Mouse (Mus musculus) CH12.LX (cell line): ENCODE results near the gene Slc22a20. TPM values are rescaled to one million over a fixed set of nuclear protein-coding genes. Genes with fewer than 3 reads are reported as not detected.

Source experiments
- DNase-seq: peaks from one replicate; pipeline ENCODE4 v3.0.0-alpha.2; 2013; ENCODE audit errors: extremely low read depth
- H3K27ac ChIP-seq: 2 replicates; pipeline ENCODE4 v1.5.1; 2012; ENCODE audit warnings: low read depth, mild to moderate bottlenecking, control low read depth, moderate library complexity; ENCODE audit not compliant: insufficient read depth
- H3K27me3 ChIP-seq: replicated peaks from 2 replicates; pipeline ENCODE3; 2012; ENCODE audit warnings: inconsistent platforms
- H3K36me3 ChIP-seq, 2 experiments: replicated peaks in 1 of 2; 2 replicates each; pipeline versions ENCODE3 to v1.6.1; 2012; ENCODE audit warnings: inconsistent platforms in 1 of 2, low read length in 1 of 2, mild to moderate bottlenecking in 1 of 2, mixed read lengths in 1 of 2, moderate library complexity in 1 of 2; ENCODE audit not compliant: control insufficient read depth in 1 of 2, insufficient read depth in 1 of 2
- H3K4me1 ChIP-seq, 2 experiments: 2 replicates each; pipeline ENCODE4 v1.6.1; 2012; ENCODE audit warnings: inconsistent platforms in 1 of 2, moderate library complexity in 1 of 2; ENCODE audit not compliant: insufficient read depth in 2 of 2, control insufficient read depth in 1 of 2
- H3K4me2 ChIP-seq: 2 replicates; pipeline ENCODE4 v1.6.1; 2012; ENCODE audit warnings: low read depth, mild to moderate bottlenecking, control low read depth; ENCODE audit not compliant: poor library complexity, insufficient read depth, severe bottlenecking
- H3K4me3 ChIP-seq, 3 experiments: fragments of 150-350 bp in 1 of 3; sonication (generic) in 1 of 3; replicated peaks in 1 of 3; 2 replicates each; pipeline versions ENCODE3 to v1.5.1; 2011 to 2012; ENCODE audit warnings: low read depth in 2 of 3, low read length in 2 of 3, mild to moderate bottlenecking in 2 of 3, moderate library complexity in 2 of 3, control low read depth in 1 of 3, improper control_type of control experiment in 1 of 3, inconsistent platforms in 1 of 3, mixed read lengths in 1 of 3; ENCODE audit not compliant: poor library complexity in 1 of 3
- H3K79me2 ChIP-seq: replicated peaks from 2 replicates; pipeline ENCODE4 v1.6.1; 2012; ENCODE audit warnings: mild to moderate bottlenecking, moderate library complexity; ENCODE audit not compliant: control insufficient read depth, poor library complexity, insufficient read depth, severe bottlenecking; ENCODE audit errors: extremely low read depth
- H3K9ac ChIP-seq: 2 replicates; pipeline ENCODE4 v1.6.1; 2012; ENCODE audit warnings: low read depth, mild to moderate bottlenecking, control low read depth, moderate library complexity; ENCODE audit not compliant: insufficient read depth
- H3K9me3 ChIP-seq: replicated peaks from 2 replicates; pipeline ENCODE3; 2012; ENCODE audit warnings: low read length, inconsistent platforms, mixed read lengths
- BHLHE40 ChIP-seq: IDR thresholded peaks from 2 replicates; pipeline ENCODE4 v1.6.1; 2011; ENCODE audit warnings: mild to moderate bottlenecking, low read depth, low read length, improper control_type of control experiment
- CHD1 ChIP-seq: IDR thresholded peaks from 2 replicates; pipeline ENCODE4 v1.6.1; 2012; ENCODE audit warnings: low read depth, low read length, improper control_type of control experiment, inconsistent platforms
- CHD2 ChIP-seq: IDR thresholded peaks from 2 replicates; pipeline ENCODE4 v1.6.1; 2011; ENCODE audit warnings: low read length, improper control_type of control experiment
- CTCF ChIP-seq, 2 experiments: IDR thresholded peaks in 1 of 2; conservative IDR thresholded peaks in 1 of 2; 2 replicates each; pipeline ENCODE4 v1.5.1; 2011 to 2012; ENCODE audit warnings: low read depth in 2 of 2, low read length in 2 of 2, improper control_type of control experiment in 1 of 2, inconsistent platforms in 1 of 2, mild to moderate bottlenecking in 1 of 2, moderate library complexity in 1 of 2
- EP300 ChIP-seq: IDR thresholded peaks from 2 replicates; pipeline ENCODE4 v1.6.1; 2011; ENCODE audit warnings: low read length, improper control_type of control experiment
- GABPA ChIP-seq: IDR thresholded peaks from 2 replicates; pipeline ENCODE4 v1.6.1; 2012; ENCODE audit warnings: low read depth, low read length, improper control_type of control experiment, inconsistent platforms; ENCODE audit not compliant: insufficient replicate concordance
- HCFC1 ChIP-seq: IDR thresholded peaks from 2 replicates; pipeline ENCODE4 v1.6.1; 2012; ENCODE audit warnings: low read depth, mild to moderate bottlenecking, inconsistent platforms, low read length, improper control_type of control experiment
- JUN ChIP-seq: IDR thresholded peaks from 2 replicates; pipeline ENCODE4 v1.6.1; 2011; ENCODE audit warnings: low read depth, mild to moderate bottlenecking, low read length, improper control_type of control experiment, moderate library complexity; ENCODE audit not compliant: insufficient read depth
- JUND ChIP-seq: conservative IDR thresholded peaks from 2 replicates; pipeline ENCODE4 v1.6.1; 2011; ENCODE audit warnings: low read depth, low read length, improper control_type of control experiment
- KAT2A ChIP-seq: IDR thresholded peaks from 2 replicates; pipeline ENCODE4 v1.6.1; 2012; ENCODE audit warnings: low read length, improper control_type of control experiment, inconsistent platforms; ENCODE audit not compliant: insufficient replicate concordance
- MAFK ChIP-seq: IDR thresholded peaks from 2 replicates; pipeline ENCODE4 v1.6.1; 2011; ENCODE audit warnings: low read length, improper control_type of control experiment; ENCODE audit not compliant: insufficient replicate concordance
- MXI1 ChIP-seq: IDR thresholded peaks from 2 replicates; pipeline ENCODE4 v1.6.1; 2011; ENCODE audit warnings: mild to moderate bottlenecking, low read depth, low read length, improper control_type of control experiment
- PAX5 ChIP-seq: IDR thresholded peaks from 2 replicates; pipeline ENCODE4 v1.6.1; 2012; ENCODE audit warnings: low read length, inconsistent platforms, mixed read lengths
- POLR2A ChIP-seq: IDR thresholded peaks from 2 replicates; pipeline ENCODE4 v1.6.1; 2011; ENCODE audit warnings: low read depth, mild to moderate bottlenecking, improper control_type of control experiment, low read length
- RAD21 ChIP-seq: IDR thresholded peaks from 2 replicates; pipeline ENCODE4 v1.6.1; 2011; ENCODE audit warnings: low read depth, mild to moderate bottlenecking, low read length, improper control_type of control experiment, moderate library complexity
- RCOR1 ChIP-seq: conservative IDR thresholded peaks from 2 replicates; pipeline ENCODE4 v1.6.1; 2012; ENCODE audit warnings: low read depth, mild to moderate bottlenecking, inconsistent platforms, low read length, improper control_type of control experiment
- SIN3A ChIP-seq: IDR thresholded peaks from 2 replicates; pipeline ENCODE4 v1.6.1; 2012; ENCODE audit warnings: low read length, improper control_type of control experiment, inconsistent platforms
- SMC3 ChIP-seq: IDR thresholded peaks from 2 replicates; pipeline ENCODE4 v1.6.1; 2011; ENCODE audit warnings: low read depth, low read length, improper control_type of control experiment
- UBTF ChIP-seq: IDR thresholded peaks from 2 replicates; pipeline ENCODE4 v1.6.1; 2012; ENCODE audit warnings: low read depth, mild to moderate bottlenecking, inconsistent platforms, low read length, improper control_type of control experiment, moderate library complexity
- USF2 ChIP-seq: conservative IDR thresholded peaks from 2 replicates; pipeline ENCODE4 v1.6.1; 2011; ENCODE audit warnings: low read depth, low read length, improper control_type of control experiment
- ZC3H11A ChIP-seq: IDR thresholded peaks from 2 replicates; pipeline ENCODE4 v1.6.1; 2012; ENCODE audit warnings: low read depth, mild to moderate bottlenecking, inconsistent platforms, low read length, improper control_type of control experiment
- ZNF384 ChIP-seq: IDR thresholded peaks from 2 replicates; pipeline ENCODE4 v1.6.1; 2012; ENCODE audit warnings: low read depth, low read length, improper control_type of control experiment, inconsistent platforms
- dilution Hi-C: fragments of 300-500 bp; cut with MboI; formaldehyde crosslinking; loops from 2 replicates; pipeline ENCODE4 v1.14.3; 2020; ENCODE audit warnings: low sequenced_read_pairs; ENCODE audit not compliant: extremely low pct_unique_long_range_greater_than_20kb, extremely low pct_ligation_motif_present
- in situ Hi-C: fragments of 300-500 bp; cut with MboI; formaldehyde crosslinking; loops from 3 replicates; pipeline ENCODE4 v1.14.3; 2019; ENCODE audit warnings: low sequenced_read_pairs, low pct_ligation_motif_present, low pct_unique_long_range_greater_than_20kb, mixed read lengths
- polyA plus RNA-seq: library from polyadenylated mRNA; unstranded; fragments of >175 nt; gene quantifications from 2 replicates; pipeline ENCODE4 v1.2.1, GENCODE M21; 2012; ENCODE audit warnings: low read depth; ENCODE audit not compliant: insufficient read length
- total RNA-seq, 2 experiments: library from RNA; depleted of rRNA; stranded (reverse); fragments of 300-350 nt in 1 of 2; fragments of >200 nt in 1 of 2; gene quantifications; 2 replicates each; pipeline ENCODE4 v1.2.3; 2012 to 2014

The Slc22a20 gene
- total and polyA plus RNA-seq, 3 experiments: not detected

DNA sequence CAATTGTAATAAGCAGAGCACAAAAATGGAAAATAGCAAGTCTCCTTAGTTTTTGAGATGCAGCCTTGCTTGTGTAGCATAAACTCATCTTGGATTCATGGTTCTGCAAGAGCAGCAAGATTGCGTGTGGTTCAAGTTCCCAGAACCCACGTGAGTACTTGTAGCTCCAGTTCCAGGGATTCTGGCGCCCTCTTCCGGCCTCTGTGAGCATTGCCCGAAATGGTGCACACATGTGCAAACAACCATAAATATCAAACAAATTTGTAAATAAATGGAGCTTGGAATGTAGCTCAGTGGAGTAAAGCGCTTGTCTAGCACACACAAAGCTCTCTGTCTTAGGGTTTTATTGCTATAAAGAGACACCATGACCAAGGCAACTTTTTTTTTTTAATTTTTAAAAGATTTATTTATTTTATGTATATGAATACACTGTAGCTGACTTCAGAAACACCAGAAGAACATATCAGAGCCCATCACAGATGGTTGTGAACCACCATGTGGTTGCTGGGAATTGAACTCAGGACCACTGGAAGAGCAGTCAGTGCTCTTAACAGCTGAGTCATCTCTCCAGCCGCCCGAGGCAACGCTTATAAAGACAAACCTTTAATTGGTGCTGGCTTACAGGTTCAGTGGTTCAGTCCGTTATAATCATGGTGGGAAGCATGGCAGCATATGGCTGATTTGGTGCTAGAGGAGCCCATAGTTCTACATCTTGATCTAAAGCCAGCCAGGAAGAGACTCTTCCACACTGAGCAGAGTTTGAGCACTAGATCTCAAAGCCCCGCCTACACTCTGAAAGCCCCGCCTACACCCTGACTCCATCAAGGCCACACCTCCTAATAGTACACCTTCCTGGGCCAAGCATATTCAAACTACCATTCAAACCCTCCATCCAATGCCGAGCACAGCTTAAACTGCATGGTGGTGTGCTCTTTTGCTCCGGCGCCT lies 32.5 kb upstream of the Slc22a20 start (continued):
- TF ChIP-seq MAFK (peak; percentile 16; the same call in 1 of the 2 replicates), BHLHE40 (peak; percentile 95), POLR2A (peak; percentile 85), CHD1 (peak; percentile 55; the same call in 1 of the 2 replicates), EP300 (no peak), USF2 (peak; percentile 64), RCOR1 (peak; percentile 57; the same call in 1 of the 2 replicates), KAT2A (no peak), CTCF (conservative IDR thresholded peaks at IDR 0.05 in 1 of 2, IDR thresholded peaks at IDR 0.05 in 1 of 2; ENCODE audit: low read depth in 2 of 2, low read length in 2 of 2) (peak; percentile 88 to 92), HCFC1 (peak; percentile 26), ZNF384 (no peak), SIN3A (peak; percentile 79), ZC3H11A (no peak), SMC3 (peak; percentile 76), PAX5 (no peak)
- TF ChIP-seq, all 38 proteins: peak for 24

DNA sequence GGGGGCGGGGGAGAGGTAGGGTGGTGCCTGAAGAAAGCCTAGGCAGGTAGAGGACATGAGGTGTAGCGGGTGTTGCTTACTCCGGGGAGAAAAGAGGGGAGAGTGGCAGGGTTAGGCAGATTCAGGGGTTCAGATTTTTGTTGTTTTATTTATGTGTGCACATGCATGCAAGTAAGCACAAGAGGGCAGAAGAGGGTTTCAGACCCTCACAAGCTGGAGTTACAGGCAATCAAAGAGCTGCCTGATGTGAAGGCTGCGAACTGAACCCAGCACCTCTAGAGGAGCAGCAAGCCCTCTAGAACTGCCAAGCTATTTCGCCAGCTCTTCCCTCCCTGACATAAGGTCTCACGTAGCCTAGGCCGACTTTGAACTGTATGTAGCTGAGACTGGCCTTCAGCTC lies 30.6 kb upstream of the Slc22a20 start:
- peaks cover under 1 to 19% of the 10 kb centered on the region in 2 experiments for H3K36me3 ChIP-seq
- dilution Hi-C loops: no loop called here
- H3K27ac ChIP-seq: no peak overlapping the region
- H3K4me3 ChIP-seq: no peak overlapping the region
- no peak overlapping the region for H3K4me2 ChIP-seq
- TF ChIP-seq USF2 (no peak), UBTF (no peak), RCOR1 (no peak), SMC3 (peak; percentile 29), HCFC1 (no peak), PAX5 (no peak), RAD21 (peak; percentile 32), MAFK (no peak), JUN (no peak), GABPA (no peak), CTCF (conservative IDR thresholded peaks at IDR 0.05 in 1 of 2, IDR thresholded peaks at IDR 0.05 in 1 of 2; ENCODE audit: low read depth in 2 of 2, low read length in 2 of 2) (peak; percentile 13 to 54; a peak in 2 of 4 replicates), JUND (no peak), CHD2 (no peak), EP300 (no peak), KAT2A (no peak), MXI1 (no peak)
- peaks cover 12 to 43% of the 10 kb centered on the region in 2 experiments for H3K4me1 ChIP-seq
- H3K9me3 ChIP-seq: no peaks in the 10 kb centered on the region
- no peaks in the 10 kb centered on the region for H3K27me3 ChIP-seq
- H3K79me2 ChIP-seq: no peaks in the 10 kb centered on the region
- peak; percentile 29 for DNase-seq
- no peak overlapping the region for H3K9ac ChIP-seq
- in situ Hi-C loops: loop anchor here (5.0 kb wide), 2 partner anchors 54 to 94 kb away; partner anchors contain the start of genes Cdc42ep2 and Pola2
